Mouse (Mus musculus) neural tube, embryonic 14.5 days (tissue): Measurements from ENCODE around the gene Cuta. TPM values are rescaled to one million over a fixed set of nuclear protein-coding genes. Genes with fewer than 3 reads are reported as not detected.
A peak's percentile ranks its signal among the peaks of the same experiment; 100 is the strongest.

ENCODE experiments used
- ATAC-seq: fragments of 200-750 bp; cut with Nextera tagmentation; 2 replicates; pipeline ENCODE4 v1.8.0; 2017; ENCODE audit warnings: low read depth, mild to moderate bottlenecking, moderate TSS enrichment, moderate library complexity
- H3K27ac ChIP-seq: fragments of 300-500 bp; sonication (generic); 2 replicates; pipeline ENCODE4 v1.5.1; 2014; ENCODE audit warnings: low read depth, mild to moderate bottlenecking, control low read depth, low read length, moderate library complexity, mixed read lengths
- H3K27me3 ChIP-seq: fragments of 300-500 bp; sonication (generic); 2 replicates; pipeline ENCODE4 v1.6.1; 2014; ENCODE audit warnings: low read length; ENCODE audit not compliant: control insufficient read depth, insufficient read depth
- H3K36me3 ChIP-seq: fragments of 300-500 bp; sonication (generic); 2 replicates; pipeline ENCODE4 v1.6.1; 2014; ENCODE audit warnings: low read length, mixed read lengths; ENCODE audit not compliant: control insufficient read depth, insufficient read depth
- H3K4me1 ChIP-seq: fragments of 300-500 bp; sonication (generic); 2 replicates; pipeline ENCODE4 v1.6.1; 2014; ENCODE audit warnings: low read length; ENCODE audit not compliant: control insufficient read depth, insufficient read depth
- H3K4me2 ChIP-seq: fragments of 300-500 bp; sonication (generic); 2 replicates; pipeline ENCODE4 v1.6.1; 2014; ENCODE audit warnings: mild to moderate bottlenecking, low read depth, low read length, control low read depth
- H3K4me3 ChIP-seq: fragments of 300-500 bp; sonication (generic); 2 replicates; pipeline ENCODE4 v1.5.1; 2014; ENCODE audit warnings: low read depth, low read length, control low read depth, mixed read lengths
- H3K9ac ChIP-seq: fragments of 300-500 bp; sonication (generic); replicated peaks from 2 replicates; pipeline ENCODE4 v1.6.1; 2014; ENCODE audit warnings: low read depth, mild to moderate bottlenecking, control low read depth, low read length, mixed read lengths
- H3K9me3 ChIP-seq: fragments of 300-500 bp; sonication (generic); 2 replicates; pipeline ENCODE4 v1.6.1; 2016; ENCODE audit warnings: low read length; ENCODE audit not compliant: control insufficient read depth
- WGBS: fragments of 180-500 bp; shearing (Covaris S2); extraction: QIAGEN DNeasy Blood & Tissue Kit; methylation state at CpG from one replicate; pipeline ENCODE4 v1.1.7; 2014; 5-methylcytosine and 5-hydroxymethylcytosine counted together
- polyA plus RNA-seq: library from polyadenylated mRNA; unstranded; fragments of >200 nt; fragmentation: Nextera tagmentation; extraction: Ambion mirVana; gene quantifications from 2 replicates; pipeline ENCODE4 v1.2.1, GENCODE M21; 2014

Cuta gene
- polyA plus RNA-seq, 1 experiment from 2014 or later, result 112 TPM

GRCm38 (mm10) chr17:26961572-26962240, 22.3 kb upstream of the Cuta start:
- Histone ChIP-seq H3K4me1 (no peaks in the 10 kb centered on the region), H3K27me3 (no peaks in the 10 kb centered on the region), H3K9me3 (no peaks in the 10 kb centered on the region), H3K27ac (no peak overlapping the region), H3K36me3 (peaks cover 66% of the 10 kb centered on the region), H3K4me3 (no peak overlapping the region), H3K9ac (no peak overlapping the region), H3K4me2 (no peak overlapping the region)
- no peak for ATAC-seq
- WGBS, result 93% methylated on average over 20 of the region's 21 CpGs

- Histone ChIP-seq H3K4me2 (no peak overlapping the region), H3K27ac (no peak overlapping the region), H3K27me3 (no peaks in the 10 kb centered on the region), H3K9ac (no peak overlapping the region), H3K4me3 (no peak overlapping the region), H3K9me3 (no peaks in the 10 kb centered on the region), H3K4me1 (no peaks in the 10 kb centered on the region), H3K36me3 (peaks cover 74% of the 10 kb centered on the region)
- 94% methylated on average over 4 of the region's 4 CpGs for WGBS
- no peak for ATAC-seq
These were observed 20.4 kb upstream of the Cuta start for GRCm38 (mm10) chr17:26959815-26960214.

- H3K9ac ChIP-seq, result no peak overlapping the region
- H3K27ac ChIP-seq, result no peak overlapping the region
- H3K9me3 ChIP-seq, result no peaks in the 10 kb centered on the region
- WGBS, result 63% methylated on average over 5 of the region's 5 CpGs
- no peak overlapping the region for H3K4me2 ChIP-seq
- no peaks in the 10 kb centered on the region for H3K27me3 ChIP-seq
- H3K36me3 ChIP-seq, result peaks cover 66% of the 10 kb centered on the region
- no peak for ATAC-seq
- H3K4me3 ChIP-seq, result no peak overlapping the region
- H3K4me1 ChIP-seq, result peaks cover 2% of the 10 kb centered on the region
These were observed 19.5 kb upstream of the Cuta start for GRCm38 (mm10) chr17:26958880-26959279.

- no peak for ATAC-seq
These were observed 18.5 kb upstream of the Cuta start for GRCm38 (mm10) chr17:26957872-26958271.

GRCm38 (mm10) chr17:26956895-26957294, 17.5 kb upstream of the Cuta start:
- H3K9ac ChIP-seq, result no peak overlapping the region
- no peak overlapping the region for H3K4me3 ChIP-seq
- H3K27me3 ChIP-seq, result no peaks in the 10 kb centered on the region
- ATAC-seq, result no peak
- no peak overlapping the region for H3K27ac ChIP-seq
- no peaks in the 10 kb centered on the region for H3K9me3 ChIP-seq
- H3K36me3 ChIP-seq, result peaks cover 52% of the 10 kb centered on the region
- WGBS, result 95% methylated on average over 18 of the region's 18 CpGs
- peaks cover 22% of the 10 kb centered on the region for H3K4me1 ChIP-seq
- H3K4me2 ChIP-seq, result no peak overlapping the region

More at GRCm38 (mm10) chr17:26957872-26958271, 18.5 kb upstream of the Cuta start:
- Histone ChIP-seq H3K27me3 (no peaks in the 10 kb centered on the region), H3K27ac (no peak overlapping the region), H3K4me3 (no peak overlapping the region), H3K4me1 (peaks cover 12% of the 10 kb centered on the region), H3K9ac (no peak overlapping the region), H3K36me3 (peaks cover 60% of the 10 kb centered on the region), H3K4me2 (no peak overlapping the region), H3K9me3 (no peaks in the 10 kb centered on the region)
- 98% methylated on average over 5 of the region's 5 CpGs for WGBS

- Histone ChIP-seq H3K9ac (no peak overlapping the region), H3K36me3 (peaks cover 46% of the 10 kb centered on the region), H3K4me2 (no peak overlapping the region), H3K4me1 (peaks cover 25% of the 10 kb centered on the region), H3K27ac (no peak overlapping the region), H3K9me3 (no peaks in the 10 kb centered on the region), H3K27me3 (no peaks in the 10 kb centered on the region), H3K4me3 (no peak overlapping the region)
- ATAC-seq, result no peak
- WGBS, result 90% methylated on average over 5 of the region's 5 CpGs
These were observed 16.9 kb upstream of the Cuta start for GRCm38 (mm10) chr17:26956309-26956708.

GRCm38 (mm10) chr17:26953726-26954125, 14.4 kb upstream of the Cuta start:
- ATAC-seq, result no peak
- Histone ChIP-seq H3K9ac (peak overlapping the region; percentile 39; the same call in 1 of the 2 replicates), H3K27me3 (no peaks in the 10 kb centered on the region), H3K4me1 (peaks cover 48% of the 10 kb centered on the region), H3K36me3 (peaks cover 30% of the 10 kb centered on the region), H3K27ac (0 out of 2 replicates have a peak overlapping the region, but pooled peaks have one; percentile 16), H3K9me3 (no peaks in the 10 kb centered on the region), H3K4me3 (peak overlapping the region; percentile 13), H3K4me2 (peak overlapping the region; percentile 89)
- 20% methylated on average over 12 of the region's 16 CpGs for WGBS

- WGBS, result 27% methylated on average over 6 of the region's 6 CpGs
- H3K36me3 ChIP-seq, result peaks cover 26% of the 10 kb centered on the region
- peak overlapping the region; percentile 89 for H3K4me2 ChIP-seq
- no peak overlapping the region for H3K27ac ChIP-seq
- H3K4me1 ChIP-seq, result peaks cover 48% of the 10 kb centered on the region
- no peak for ATAC-seq
- peak overlapping the region; percentile 35 for H3K4me3 ChIP-seq
- no peaks in the 10 kb centered on the region for H3K27me3 ChIP-seq
- H3K9me3 ChIP-seq, result no peaks in the 10 kb centered on the region
- peak overlapping the region; percentile 39 for H3K9ac ChIP-seq
These were observed 13.8 kb upstream of the Cuta start for GRCm38 (mm10) chr17:26953201-26953600.

- Histone ChIP-seq H3K9me3 (no peaks in the 10 kb centered on the region), H3K4me3 (peak overlapping the region; percentile 35), H3K36me3 (peaks cover 21% of the 10 kb centered on the region), H3K4me2 (peak overlapping the region; percentile 89), H3K27me3 (no peaks in the 10 kb centered on the region), H3K4me1 (peaks cover 54% of the 10 kb centered on the region), H3K27ac (peak overlapping the region; percentile 60; the same call in 1 of the 2 replicates), H3K9ac (peak overlapping the region; percentile 51)
- 0 out of 2 replicates have a peak, but pooled peaks have one; percentile 26 for ATAC-seq
- 3% methylated on average over 23 of the region's 23 CpGs for WGBS
These were observed 12.8 kb upstream of the Cuta start for GRCm38 (mm10) chr17:26951952-26952877.
